Mouse (Mus musculus): ENCODE measurements around the gene Ing4. TPM values are rescaled to one million over a fixed set of nuclear protein-coding genes. Genes with fewer than 3 reads are reported as not detected.

Gene Ing4
- polyA plus RNA-seq (2015; fragmentation: Nextera tagmentation; extraction: Ambion mirVana), result 79.2 and 83.1 TPM in 2 replicates

DNA sequence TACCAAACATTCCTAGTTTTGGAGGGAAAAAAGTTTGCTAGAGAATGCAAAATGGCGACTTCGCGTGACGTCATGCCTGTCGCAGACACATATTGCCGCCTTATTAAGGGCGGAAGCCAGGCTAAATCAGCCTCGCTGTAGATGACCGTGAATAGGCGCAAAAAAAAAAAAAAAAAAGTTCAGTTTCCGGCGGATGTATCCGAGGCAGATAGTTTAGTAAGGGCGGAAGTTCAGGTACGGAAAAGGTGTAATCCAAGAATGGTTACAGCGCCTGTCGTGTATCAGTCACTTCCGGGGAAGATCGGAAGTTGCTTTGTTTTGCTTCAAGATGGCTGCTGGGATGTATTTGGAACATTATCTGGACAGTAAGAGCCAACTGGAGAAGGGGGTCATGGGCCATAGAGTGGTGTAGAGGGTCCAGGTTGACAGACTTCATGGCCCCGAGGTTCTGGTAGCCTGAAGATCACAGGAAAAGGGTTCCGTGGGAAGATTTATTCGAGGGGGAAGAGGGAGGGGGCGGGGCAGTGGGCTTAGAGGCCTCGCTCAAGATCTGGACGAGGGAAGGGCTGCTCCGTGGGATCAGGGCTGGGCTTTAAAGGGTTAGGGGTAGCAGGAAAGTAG is at the start of gene Ing4:
TSS of gene Ing4 (plus strand) at position 228 of the 621 bp plus-strand sequence.
- H3K27ac ChIP-seq, result peak within 1 kb of the TSS; percentile 79
- H3K4me3 ChIP-seq, result peak within 1 kb of the TSS; percentile 77
- H3K36me3 ChIP-seq, result peaks cover 34% of the 10 kb centered on the region
- ATAC-seq (replicated peaks; ENCODE audit: insufficient number of reproducible peaks, insufficient read depth, low FRiP score, low read depth), result peak; percentile 95
- peaks cover 17% of the 10 kb centered on the region for H3K4me1 ChIP-seq (replicated peaks)
- H3K4me2 ChIP-seq, result peak within 1 kb of the TSS; percentile 80
- H3K27me3 ChIP-seq, result no peaks in the 10 kb centered on the region
- peak within 1 kb of the TSS; percentile 66 for H3K9ac ChIP-seq
- under 1% methylated on average over 26 of the region's 26 CpGs for WGBS
- H3K9me3 ChIP-seq (replicated peaks), result no peaks in the 10 kb centered on the region

DNA sequence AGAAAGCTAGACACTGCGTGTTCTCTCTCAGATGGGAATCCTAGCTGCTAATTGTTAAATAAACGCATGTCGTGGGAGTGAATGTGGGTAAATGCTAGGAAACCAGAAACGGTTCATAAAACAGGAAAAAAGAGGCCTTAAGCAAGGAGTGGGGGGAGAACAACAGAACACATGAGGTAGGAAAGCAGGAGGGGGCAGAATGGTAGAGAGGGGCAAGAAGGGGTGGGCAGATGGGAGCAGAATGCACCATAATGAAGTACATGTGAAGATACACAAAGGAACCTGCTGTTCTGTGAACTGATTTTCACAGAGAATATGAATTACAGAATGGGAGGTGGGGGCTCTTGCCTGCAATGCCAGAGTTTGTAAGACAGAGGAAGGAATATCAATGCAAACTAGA is 47.3 kb upstream of the Ing4 start:
- 65% methylated on average over 4 of the region's 4 CpGs for WGBS
- peaks cover 15% of the 10 kb centered on the region for H3K4me1 ChIP-seq (replicated peaks)
- H3K9me3 ChIP-seq (replicated peaks), result no peaks in the 10 kb centered on the region
- H3K36me3 ChIP-seq, result no peaks in the 10 kb centered on the region
- no peak for ATAC-seq (replicated peaks; ENCODE audit: insufficient number of reproducible peaks, insufficient read depth, low FRiP score, low read depth)
- H3K27ac ChIP-seq, result no peak overlapping the region
- no peak overlapping the region for H3K9ac ChIP-seq
- no peak overlapping the region for H3K4me3 ChIP-seq
- peaks cover 56% of the 10 kb centered on the region for H3K27me3 ChIP-seq
- H3K4me2 ChIP-seq, result no peak overlapping the region

DNA sequence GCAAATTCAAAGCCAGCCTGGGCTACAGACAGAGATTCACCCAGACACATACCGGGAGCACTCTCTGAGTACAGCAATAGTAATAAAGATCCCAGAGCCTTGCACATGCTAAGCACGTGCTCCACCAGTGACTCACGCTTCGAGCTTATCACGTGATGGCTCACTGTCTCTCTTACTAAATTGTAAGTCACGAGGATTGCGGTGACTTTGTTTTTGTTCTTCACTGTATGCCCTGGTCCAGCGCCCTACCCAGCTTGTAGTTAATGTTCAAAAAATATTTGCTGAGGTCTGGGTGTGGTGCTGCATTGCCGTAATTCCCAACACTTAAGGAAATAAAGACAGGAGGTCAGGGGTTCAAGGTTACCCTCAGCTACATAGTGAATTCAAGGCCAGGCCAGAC is 46.2 kb upstream of the Ing4 start:
- Histone ChIP-seq H3K4me1 (replicated peaks) (peaks cover 24% of the 10 kb centered on the region), H3K4me2 (no peak overlapping the region), H3K36me3 (no peaks in the 10 kb centered on the region), H3K27ac (no peak overlapping the region), H3K4me3 (no peak overlapping the region), H3K27me3 (peaks cover 62% of the 10 kb centered on the region), H3K9me3 (replicated peaks) (no peaks in the 10 kb centered on the region), H3K9ac (no peak overlapping the region)
- WGBS, result 72% methylated on average over 9 of the region's 9 CpGs
- no peak for ATAC-seq (replicated peaks; ENCODE audit: insufficient number of reproducible peaks, insufficient read depth, low FRiP score, low read depth)

DNA sequence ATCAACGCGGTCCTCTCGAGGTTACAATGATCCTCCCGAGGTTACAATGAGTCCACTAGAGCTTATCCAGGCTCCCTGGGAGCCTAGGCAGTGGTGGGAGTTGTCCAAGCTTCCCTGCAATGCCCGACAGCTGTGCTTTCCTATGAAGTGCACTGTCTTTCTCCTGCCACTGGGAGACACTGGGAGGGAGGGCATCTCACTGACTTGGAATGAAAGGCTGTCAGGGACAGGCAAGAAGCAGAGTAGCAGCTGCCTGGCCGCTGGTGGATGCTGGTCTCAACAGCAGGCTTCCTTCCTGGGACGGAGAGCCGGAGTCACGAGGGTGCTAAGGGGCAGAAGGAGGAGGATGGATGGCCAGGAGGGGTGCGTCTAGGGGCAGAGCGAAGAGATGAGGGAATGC is 45.7 kb upstream of the Ing4 start:
- Histone ChIP-seq H3K4me3 (no peak overlapping the region), H3K9me3 (replicated peaks) (no peaks in the 10 kb centered on the region), H3K27me3 (peaks cover 65% of the 10 kb centered on the region), H3K9ac (no peak overlapping the region), H3K4me2 (no peak overlapping the region), H3K4me1 (replicated peaks) (peaks cover 27% of the 10 kb centered on the region), H3K36me3 (no peaks in the 10 kb centered on the region), H3K27ac (no peak overlapping the region)
- WGBS, result 10% methylated on average over 11 of the region's 11 CpGs
- ATAC-seq (replicated peaks; ENCODE audit: insufficient number of reproducible peaks, insufficient read depth, low FRiP score, low read depth), result 0 out of 2 replicates have a peak, but pooled peaks have one; percentile 11

DNA sequence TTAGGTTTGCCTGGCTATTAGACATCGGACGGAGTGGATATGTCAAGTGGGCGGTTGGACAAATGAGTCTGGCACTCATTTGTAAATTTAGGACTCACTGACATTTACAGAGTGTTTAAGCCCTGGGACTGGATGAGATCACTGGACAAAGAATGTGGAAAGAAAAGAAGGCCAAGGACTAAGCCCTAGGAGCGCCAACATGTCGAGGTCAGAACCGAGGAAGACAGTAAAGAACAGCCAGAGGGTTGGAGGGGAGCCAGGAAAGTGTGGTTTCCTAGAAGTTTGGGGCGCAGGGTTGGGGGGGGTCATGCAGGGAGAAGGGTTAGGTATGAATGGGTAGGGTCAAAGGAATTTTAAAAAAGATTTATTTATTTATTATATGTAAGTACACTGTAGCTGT is 44.3 kb upstream of the Ing4 start:
- 78% methylated on average over 7 of the region's 7 CpGs for WGBS
- H3K4me2 ChIP-seq, result no peak overlapping the region

DNA sequence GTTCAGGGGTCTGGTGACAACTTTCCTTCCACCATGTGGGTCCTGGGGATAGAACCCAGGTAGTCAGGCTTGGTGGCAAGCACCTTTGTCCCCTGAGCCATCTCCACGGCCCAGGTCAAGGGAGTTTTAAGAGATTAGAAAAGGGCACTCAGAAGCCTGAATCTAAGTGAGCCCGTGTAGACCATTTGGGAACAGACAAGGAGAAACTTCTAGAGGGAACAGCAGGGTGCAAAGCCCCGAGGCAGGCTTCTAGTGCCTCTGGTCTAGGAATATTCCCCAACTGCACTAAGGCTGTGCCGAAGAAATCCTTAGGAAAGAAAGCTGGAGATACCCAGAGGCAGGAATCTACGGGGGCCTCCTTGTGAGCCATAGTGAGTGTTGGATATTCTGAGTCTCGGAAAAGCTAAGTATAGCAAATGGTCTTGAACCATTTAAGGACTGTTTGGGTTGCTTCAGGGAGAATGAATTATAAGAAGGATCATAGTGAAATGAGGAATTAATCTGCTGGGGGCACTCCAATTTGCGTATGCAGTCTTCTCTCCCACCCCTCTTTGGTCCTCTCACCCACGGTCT is 43.6 kb upstream of the Ing4 start:
- peaks cover 27% of the 10 kb centered on the region for H3K4me1 ChIP-seq (replicated peaks)
- peak overlapping the region; percentile 58 for H3K4me3 ChIP-seq
- H3K9ac ChIP-seq, result no peak overlapping the region
- no peak overlapping the region for H3K27ac ChIP-seq
- H3K36me3 ChIP-seq, result no peaks in the 10 kb centered on the region
- peak overlapping the region; percentile 99; the same call in 1 of the 2 replicates for H3K4me2 ChIP-seq
- no peaks in the 10 kb centered on the region for H3K9me3 ChIP-seq (replicated peaks)
- no peak for ATAC-seq (replicated peaks; ENCODE audit: insufficient number of reproducible peaks, insufficient read depth, low FRiP score, low read depth)
- H3K27me3 ChIP-seq, result peaks cover 85% of the 10 kb centered on the region
- WGBS, result 45% methylated on average over 8 of the region's 8 CpGs

More for the DNA sequence above, 44.3 kb upstream of the Ing4 start:
- no peaks in the 10 kb centered on the region for H3K36me3 ChIP-seq
- H3K9ac ChIP-seq, result no peak overlapping the region
- H3K9me3 ChIP-seq (replicated peaks), result no peaks in the 10 kb centered on the region
- ATAC-seq (replicated peaks; ENCODE audit: insufficient number of reproducible peaks, insufficient read depth, low FRiP score, low read depth), result no peak
- H3K4me1 ChIP-seq (replicated peaks), result peaks cover 27% of the 10 kb centered on the region
- H3K27me3 ChIP-seq, result peaks cover 79% of the 10 kb centered on the region
- no peak overlapping the region for H3K27ac ChIP-seq
- no peak overlapping the region for H3K4me3 ChIP-seq

DNA sequence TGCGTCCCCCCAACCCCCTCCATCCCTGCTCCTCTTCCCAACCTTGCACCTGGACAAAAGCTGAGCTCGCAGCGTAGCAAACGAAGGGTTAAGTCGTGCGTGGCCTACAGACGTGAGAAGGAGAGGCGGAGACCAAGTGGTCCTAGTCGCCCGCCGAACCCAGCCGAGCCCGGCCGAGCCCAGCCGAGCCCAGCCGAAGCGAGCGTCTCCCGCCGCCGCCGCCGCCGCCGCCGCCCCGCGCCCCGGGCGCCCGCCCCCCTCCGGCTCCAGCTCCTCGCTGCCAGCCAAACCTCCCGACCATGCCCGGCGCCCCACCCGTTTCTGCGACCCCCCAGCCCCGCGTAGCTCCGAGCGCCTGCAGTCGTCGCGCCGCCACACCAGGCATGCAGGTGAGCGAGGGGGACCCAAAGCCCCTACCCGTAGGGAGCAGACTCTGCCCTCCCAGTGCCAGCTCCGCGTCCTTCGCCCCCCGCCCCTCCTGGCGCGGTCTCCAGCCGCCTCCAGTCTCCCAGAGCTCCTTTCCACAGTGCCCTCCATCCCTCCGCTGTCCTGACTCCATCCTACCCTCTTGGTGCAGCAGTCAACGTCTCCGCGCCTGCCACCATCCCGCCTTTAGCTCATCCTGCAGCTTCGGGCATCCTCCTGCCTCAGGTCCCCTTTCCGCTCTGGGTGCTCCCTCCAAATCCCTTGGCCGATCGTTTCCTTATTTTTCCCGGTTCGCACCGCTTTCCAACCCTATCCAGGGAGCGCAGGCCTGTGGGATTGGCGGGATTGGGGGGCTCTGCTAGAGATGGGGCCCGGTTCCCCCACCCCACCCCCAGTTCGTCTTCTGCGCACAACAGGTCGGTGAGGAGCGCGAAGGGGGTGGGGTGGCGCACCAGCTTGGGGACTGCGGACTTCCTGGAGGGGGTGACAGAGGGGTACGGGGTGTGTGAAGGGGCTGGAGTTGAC is 42.7 kb upstream of the Ing4 start, which contains the start of gene Pianp:
TSS of gene Pianp (plus strand) at position 144 of the 951 bp plus-strand sequence.
- Histone ChIP-seq H3K9me3 (replicated peaks) (no peaks in the 10 kb centered on the region), H3K27ac (no peak within 1 kb of the TSS), H3K4me3 (peak within 1 kb of the TSS; percentile 58), H3K27me3 (peaks cover 94% of the 10 kb centered on the region), H3K36me3 (no peaks in the 10 kb centered on the region), H3K4me2 (peak within 1 kb of the TSS; percentile 99), H3K4me1 (replicated peaks) (peaks cover 27% of the 10 kb centered on the region), H3K9ac (peak within 1 kb of the TSS; percentile 51)
- ATAC-seq (replicated peaks; ENCODE audit: insufficient number of reproducible peaks, insufficient read depth, low FRiP score, low read depth), result 0 out of 2 replicates have a peak, but pooled peaks have one; percentile 30
- under 1% methylated on average over 63 of the region's 78 CpGs for WGBS

DNA sequence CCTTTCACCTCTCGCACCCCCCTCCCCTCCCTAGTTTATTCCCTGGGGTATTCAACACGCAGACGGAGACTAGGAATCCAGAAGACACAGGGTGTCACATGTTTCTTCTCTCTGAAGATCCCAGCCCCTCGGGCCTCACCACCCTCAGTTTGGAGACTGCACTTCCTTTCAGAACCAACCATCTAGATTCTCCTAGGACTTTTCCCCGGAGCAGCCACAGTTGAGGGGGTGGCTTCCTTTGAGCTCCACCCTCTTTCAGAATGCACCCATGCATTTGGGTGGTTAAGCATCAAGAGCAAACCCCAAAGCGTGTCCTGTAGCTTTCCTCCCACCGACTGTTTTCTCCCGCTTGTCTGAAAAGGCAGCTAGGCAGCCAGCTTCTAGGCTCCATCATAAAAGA is 41.5 kb upstream of the Ing4 start:
- H3K9ac ChIP-seq, result no peak overlapping the region
- peaks cover 94% of the 10 kb centered on the region for H3K27me3 ChIP-seq
- no peak overlapping the region for H3K4me2 ChIP-seq
- 0 out of 2 replicates have a peak overlapping the region, but pooled peaks have one; percentile 58 for H3K4me3 ChIP-seq
- 7% methylated on average over 8 of the region's 8 CpGs for WGBS
- no peaks in the 10 kb centered on the region for H3K36me3 ChIP-seq
- H3K9me3 ChIP-seq (replicated peaks), result no peaks in the 10 kb centered on the region
- H3K27ac ChIP-seq, result no peak overlapping the region
- peaks cover 27% of the 10 kb centered on the region for H3K4me1 ChIP-seq (replicated peaks)
- ATAC-seq (replicated peaks; ENCODE audit: insufficient number of reproducible peaks, insufficient read depth, low FRiP score, low read depth), result no peak

DNA sequence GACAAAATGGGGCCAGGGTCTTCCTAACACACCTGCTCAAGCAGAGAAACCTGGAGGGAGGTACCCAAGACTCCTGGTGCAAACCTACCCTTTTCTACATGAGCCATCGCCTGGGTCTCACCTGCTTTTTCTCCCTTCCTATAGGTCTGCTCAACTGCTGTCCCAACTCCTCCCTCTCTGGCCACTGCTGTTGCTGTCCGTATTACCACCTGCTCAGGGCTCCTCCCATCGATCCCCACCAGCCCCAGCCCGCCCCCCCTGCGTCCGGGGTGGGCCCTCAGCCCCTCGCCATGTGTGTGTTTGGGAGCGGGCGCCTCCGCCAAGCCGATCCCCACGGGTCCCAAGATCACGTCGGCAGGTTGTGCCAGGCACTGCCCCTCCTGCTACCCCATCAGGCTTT is 40.5 kb upstream of the Ing4 start:
- Histone ChIP-seq H3K4me3 (no peak overlapping the region), H3K9me3 (replicated peaks) (no peaks in the 10 kb centered on the region), H3K4me1 (replicated peaks) (peaks cover 32% of the 10 kb centered on the region), H3K4me2 (no peak overlapping the region), H3K36me3 (no peaks in the 10 kb centered on the region), H3K9ac (no peak overlapping the region), H3K27ac (no peak overlapping the region), H3K27me3 (peaks cover 90% of the 10 kb centered on the region)
- WGBS, result 28% methylated on average over 14 of the region's 14 CpGs
- no peak for ATAC-seq (replicated peaks; ENCODE audit: insufficient number of reproducible peaks, insufficient read depth, low FRiP score, low read depth)

DNA sequence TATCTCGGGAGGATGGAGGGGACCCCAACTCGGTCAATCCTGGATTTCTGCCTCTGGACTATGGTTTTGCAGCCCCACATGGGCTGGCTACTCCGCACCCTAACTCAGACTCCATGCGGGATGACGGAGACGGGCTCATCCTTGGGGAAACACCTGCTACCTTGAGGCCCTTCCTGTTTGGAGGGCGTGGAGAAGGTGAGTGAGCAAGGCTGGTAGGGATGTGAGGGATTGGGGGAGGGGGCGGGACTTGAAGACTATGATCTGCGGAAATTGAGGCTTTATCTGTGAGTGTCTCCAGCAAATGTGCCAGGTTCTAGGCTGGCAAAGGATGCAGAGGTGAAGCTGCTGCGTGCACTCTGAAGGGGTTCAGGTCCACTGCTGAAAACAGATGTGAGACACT is 40.0 kb upstream of the Ing4 start:
- Histone ChIP-seq H3K27ac (no peak overlapping the region), H3K4me3 (no peak overlapping the region), H3K4me1 (replicated peaks) (peaks cover 36% of the 10 kb centered on the region), H3K4me2 (no peak overlapping the region), H3K9me3 (replicated peaks) (no peaks in the 10 kb centered on the region), H3K9ac (no peak overlapping the region), H3K27me3 (peaks cover 86% of the 10 kb centered on the region), H3K36me3 (no peaks in the 10 kb centered on the region)
- ATAC-seq (replicated peaks; ENCODE audit: insufficient number of reproducible peaks, insufficient read depth, low FRiP score, low read depth), result no peak
- 26% methylated on average over 10 of the region's 10 CpGs for WGBS

DNA sequence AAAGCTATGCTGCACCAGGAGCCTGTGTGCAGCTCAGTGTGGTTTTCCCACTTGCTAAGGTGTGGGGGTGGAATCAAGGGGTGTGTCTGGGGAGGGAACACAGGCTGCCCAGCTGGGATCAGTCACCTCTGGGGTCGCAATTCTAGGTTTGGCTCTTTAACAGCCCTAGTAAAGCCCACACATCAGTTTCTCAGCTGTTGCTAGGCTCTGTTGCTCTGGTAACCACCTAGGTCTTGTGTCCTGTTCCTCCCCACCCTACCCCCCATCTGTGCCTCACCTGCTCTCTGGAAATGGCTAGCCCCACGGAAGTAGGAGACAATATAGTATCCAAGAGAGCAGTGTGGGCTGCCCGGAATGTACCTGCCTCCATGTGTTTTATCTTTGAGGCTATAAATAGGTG is 35.9 kb upstream of the Ing4 start:
- WGBS, result 27% methylated on average over 3 of the region's 3 CpGs
- peak overlapping the region; percentile 31; the same call in 1 of the 2 replicates for H3K27ac ChIP-seq
- H3K9ac ChIP-seq, result no peak overlapping the region
- H3K4me3 ChIP-seq, result peak overlapping the region; percentile 18; the same call in 1 of the 2 replicates
- H3K36me3 ChIP-seq, result no peaks in the 10 kb centered on the region
- peak overlapping the region; percentile 50 for H3K4me2 ChIP-seq
- peaks cover 30% of the 10 kb centered on the region for H3K4me1 ChIP-seq (replicated peaks)
- H3K27me3 ChIP-seq, result peaks cover 45% of the 10 kb centered on the region
- no peak for ATAC-seq (replicated peaks; ENCODE audit: insufficient number of reproducible peaks, insufficient read depth, low FRiP score, low read depth)
- H3K9me3 ChIP-seq (replicated peaks), result no peaks in the 10 kb centered on the region
